Mouse (Mus musculus): ENCODE results near the gene Enthd1.

- TF ChIP-seq CTCF (IDR thresholded peaks at IDR 0.05; ENCODE audit: low read depth) (no peak), EP300 (IDR thresholded peaks at IDR 0.05; ENCODE audit: low read depth) (no peak)
Measured at GRCm38 (mm10) chr15:80490151-80490550, 74.8 kb downstream of the Enthd1 start.

Measured in heart, postnatal 0 days (tissue).